Mouse (Mus musculus): ENCODE measurements around the gene Ptch2.

Gene Ptch2

DNA sequence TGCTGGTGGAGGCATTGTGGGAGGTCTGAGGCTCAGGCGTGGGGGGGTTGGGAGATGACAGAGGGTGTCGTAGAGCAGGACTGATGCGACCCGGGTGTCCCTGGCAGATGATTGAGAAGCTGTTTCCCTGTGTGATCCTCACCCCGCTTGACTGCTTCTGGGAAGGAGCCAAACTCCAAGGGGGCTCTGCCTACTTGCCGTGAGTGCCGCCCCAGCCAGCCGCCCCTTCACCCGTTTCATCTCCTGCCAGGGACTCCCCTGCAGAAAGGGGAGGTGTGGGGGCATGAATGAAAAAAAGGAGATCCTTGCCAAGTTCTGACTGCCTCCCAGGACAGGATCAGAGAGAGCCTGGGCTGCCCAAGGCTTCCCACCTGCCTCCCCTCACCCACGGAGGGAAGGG is 9.3 kb downstream of the Ptch2 start:
- no peak for DNase-seq (ENCODE audit: low spot score)

DNA sequence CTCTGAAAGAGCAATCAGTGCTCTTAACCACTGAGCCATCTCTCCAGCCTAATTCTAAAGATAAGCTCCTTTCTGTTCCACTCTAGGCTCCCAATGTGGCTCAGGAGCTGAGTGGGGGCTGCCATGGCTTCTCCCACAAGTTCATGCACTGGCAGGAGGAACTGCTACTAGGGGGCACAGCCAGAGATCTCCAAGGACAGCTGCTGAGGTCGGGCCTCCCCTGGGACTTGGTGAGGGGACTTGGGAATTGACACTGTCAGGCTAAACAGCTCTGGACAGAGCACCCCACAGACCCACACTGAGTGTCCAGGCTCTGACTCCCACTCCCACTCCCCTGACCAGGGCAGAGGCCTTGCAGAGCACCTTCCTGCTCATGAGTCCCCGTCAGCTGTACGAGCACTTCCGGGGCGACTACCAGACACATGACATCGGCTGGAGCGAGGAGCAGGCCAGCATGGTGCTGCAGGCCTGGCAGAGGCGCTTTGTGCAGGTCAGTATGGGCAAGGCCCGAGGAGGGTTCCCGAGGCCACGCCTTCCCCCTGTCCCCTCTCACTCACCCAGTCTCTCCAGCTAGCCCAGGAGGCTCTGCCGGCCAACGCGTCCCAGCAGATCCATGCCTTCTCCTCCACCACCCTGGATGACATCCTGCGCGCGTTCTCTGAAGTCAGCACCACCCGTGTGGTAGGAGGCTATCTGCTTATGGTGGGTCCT is 12.1 kb downstream of the Ptch2 start:
- no peak for DNase-seq (ENCODE audit: low spot score)

DNA sequence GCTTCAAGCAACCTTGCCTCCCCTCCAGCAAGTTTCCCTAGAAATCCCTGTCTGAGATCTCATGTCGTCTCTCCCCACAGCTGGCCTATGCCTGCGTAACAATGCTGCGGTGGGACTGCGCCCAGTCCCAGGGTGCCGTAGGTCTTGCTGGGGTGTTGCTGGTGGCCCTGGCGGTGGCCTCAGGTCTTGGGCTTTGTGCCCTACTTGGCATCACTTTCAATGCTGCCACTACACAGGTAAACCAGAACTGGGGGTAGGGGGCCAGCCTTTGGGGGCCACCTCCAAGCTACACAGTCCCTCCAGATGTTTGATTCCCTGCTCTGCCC is 12.6 kb downstream of the Ptch2 start:
- DNase-seq (ENCODE audit: low spot score), result no peak

- no peak for DNase-seq (ENCODE audit: low spot score)
Observed at GRCm38 (mm10) chr4:117109330-117109729, 13.5 kb downstream of the Ptch2 start.

- DNase-seq (ENCODE audit: low spot score), result no peak
Observed at GRCm38 (mm10) chr4:117110249-117110648, 14.4 kb downstream of the Ptch2 start.

- DNase-seq (ENCODE audit: low spot score), result no peak
Observed at GRCm38 (mm10) chr4:117110985-117111384, 15.1 kb downstream of the Ptch2 start.

DNA sequence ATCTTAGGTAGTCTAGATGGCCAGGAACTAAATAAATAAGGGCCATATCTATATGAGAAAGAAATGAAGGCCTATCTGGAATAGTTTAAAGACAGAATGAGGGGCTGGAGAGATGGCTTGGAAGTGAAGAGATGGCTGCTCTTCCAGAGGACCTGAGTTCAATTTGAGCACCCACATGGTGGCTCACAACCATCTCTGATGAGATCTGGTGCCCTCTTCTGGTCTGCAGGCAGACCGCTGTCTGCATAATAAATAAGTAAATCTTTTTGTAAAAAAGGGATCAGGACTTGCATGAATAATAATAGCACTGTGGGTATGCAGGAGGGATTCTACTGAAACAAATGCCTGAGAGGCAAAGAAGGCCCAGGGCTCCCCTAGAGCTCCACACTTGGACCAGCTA is 17.4 kb downstream of the Ptch2 start:
- DNase-seq (ENCODE audit: low spot score), result no peak

GRCm38 (mm10) chr4:117115592-117115991 is 19.7 kb downstream of the Ptch2 start:
- DNase-seq (ENCODE audit: low spot score), result no peak

DNA sequence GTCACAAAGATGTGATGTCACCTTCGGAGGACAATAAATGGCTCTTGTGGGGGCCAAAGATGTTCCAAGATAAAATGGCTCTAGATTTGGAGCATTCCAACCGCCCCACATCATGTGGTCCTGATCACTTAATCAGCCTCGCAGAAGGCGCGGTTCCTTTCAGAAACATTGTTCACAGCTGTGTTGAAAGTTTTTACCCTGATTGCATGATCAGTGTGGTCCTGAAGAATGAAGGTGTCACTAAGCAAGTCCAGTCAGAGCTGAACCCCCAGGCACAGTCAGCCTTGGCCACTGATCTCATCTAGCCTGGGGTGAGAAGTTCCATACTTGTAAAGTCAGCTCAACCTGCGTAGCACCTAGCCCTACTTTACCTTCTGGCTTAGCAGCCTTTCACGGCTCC is 22.1 kb downstream of the Ptch2 start:
- no peak for DNase-seq (ENCODE audit: low spot score)

- no peak for DNase-seq (ENCODE audit: low spot score)
Observed at GRCm38 (mm10) chr4:117119636-117120035, 23.8 kb downstream of the Ptch2 start.

- no peak for DNase-seq (ENCODE audit: low spot score)
Observed at GRCm38 (mm10) chr4:117120052-117120444, 24.2 kb downstream of the Ptch2 start.

DNA sequence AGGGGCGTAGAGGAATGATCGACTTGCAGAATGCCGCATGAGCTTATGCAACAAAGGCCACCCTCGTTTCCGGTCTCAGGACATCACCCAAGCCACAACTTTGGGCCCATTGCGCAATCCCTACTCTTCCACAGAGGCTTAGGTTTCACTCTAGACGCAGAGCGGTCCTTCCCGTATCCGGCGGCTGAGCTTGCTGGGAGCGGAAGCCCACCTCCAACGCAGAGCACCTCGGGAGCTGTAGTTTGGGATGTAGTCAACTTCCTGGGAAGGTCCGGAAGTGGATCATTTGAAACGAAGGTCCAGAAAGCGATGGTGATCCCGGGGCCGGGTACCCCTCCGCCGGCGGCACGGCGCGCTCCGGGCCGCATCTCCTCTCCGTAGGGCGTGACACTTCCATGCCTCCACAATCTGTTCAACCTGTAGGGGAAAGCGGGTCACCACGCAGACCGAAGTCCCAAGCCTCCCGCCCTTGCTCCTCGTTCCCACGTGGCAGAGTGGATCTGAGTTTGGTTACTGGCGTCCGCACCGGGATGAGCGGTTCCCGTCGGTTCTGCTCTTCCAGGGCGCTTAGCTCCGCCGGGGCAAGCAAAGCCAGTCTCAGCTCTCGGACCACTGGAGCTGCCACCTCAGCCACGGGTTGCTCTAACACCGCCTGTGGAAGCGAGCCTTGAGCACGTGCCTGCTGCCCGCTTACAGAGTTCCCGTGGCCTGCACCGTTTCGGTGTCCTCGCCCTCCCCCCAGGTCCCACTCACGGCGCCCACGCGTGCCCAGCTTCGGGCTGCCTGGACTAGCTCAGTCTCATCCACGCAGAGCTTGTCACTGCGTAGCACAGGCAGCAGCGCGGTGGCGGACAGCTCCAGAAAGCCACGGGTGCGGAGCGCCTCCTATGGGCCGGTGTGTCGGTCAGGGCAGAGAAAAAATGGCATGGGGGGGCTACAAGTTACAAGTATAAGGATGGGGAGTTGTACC is 24.9 kb downstream of the Ptch2 start:
- peak; percentile 78 for DNase-seq (ENCODE audit: low spot score)

GRCm38 (mm10) chr4:117122209-117122608 is 26.3 kb downstream of the Ptch2 start:
- DNase-seq (ENCODE audit: low spot score), result no peak

DNA sequence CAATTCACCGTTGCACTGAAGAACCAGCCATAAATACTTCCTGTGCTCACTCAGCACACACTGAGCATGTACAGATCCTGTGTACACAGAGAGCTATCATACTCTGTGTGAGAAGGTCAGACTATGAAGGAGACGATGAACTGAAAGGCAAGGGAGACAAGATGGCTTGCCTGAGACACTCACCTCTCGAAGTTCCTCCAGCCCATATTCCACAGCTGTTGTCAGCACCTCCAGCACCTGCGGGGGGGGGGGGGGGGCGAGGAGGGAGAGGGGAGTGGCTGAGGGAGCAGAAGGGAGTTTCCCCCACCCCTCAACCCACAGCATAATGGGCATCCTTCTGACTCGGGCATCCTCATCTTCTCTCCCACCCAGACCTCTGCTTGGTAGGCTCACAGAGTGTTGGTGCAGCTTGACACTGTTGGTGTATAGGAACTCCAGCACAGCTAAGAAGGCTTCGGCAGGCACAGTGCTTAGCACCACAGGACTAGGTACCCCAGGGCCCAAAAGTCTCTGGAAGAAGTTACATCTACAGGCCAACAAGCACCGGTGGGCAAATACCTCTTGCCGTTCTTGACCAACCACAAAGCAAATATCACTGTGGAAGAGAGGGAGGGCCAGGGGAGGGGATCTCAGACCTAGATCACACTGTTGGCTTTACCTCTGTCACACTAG is 27.8 kb downstream of the Ptch2 start:
- no peak for DNase-seq (ENCODE audit: low spot score)

DNA sequence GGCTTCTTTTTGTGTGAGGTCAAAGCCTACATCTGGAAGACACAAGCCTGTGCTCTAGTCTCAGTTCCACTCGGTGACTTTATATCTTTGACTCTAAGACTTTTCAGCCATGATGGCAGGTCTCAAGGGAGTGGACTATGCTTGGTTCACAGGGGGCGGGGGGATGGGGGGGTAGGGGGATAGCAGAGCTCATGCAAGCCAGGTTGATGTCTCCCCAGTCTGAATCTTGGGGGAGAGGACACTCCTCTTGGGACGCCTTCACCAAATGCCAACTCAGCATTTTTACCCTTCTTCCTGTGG is 28.3 kb downstream of the Ptch2 start:
- no peak for DNase-seq (ENCODE audit: low spot score)

- no peak for DNase-seq (ENCODE audit: low spot score)
Observed at GRCm38 (mm10) chr4:117124518-117125347, 28.9 kb downstream of the Ptch2 start.

- DNase-seq (ENCODE audit: low spot score), result no peak
Observed at GRCm38 (mm10) chr4:117125348-117125909, 29.6 kb downstream of the Ptch2 start, which contains the start of gene Btbd19. TSS of gene Btbd19 (minus strand) at chr4:117125725.

DNA sequence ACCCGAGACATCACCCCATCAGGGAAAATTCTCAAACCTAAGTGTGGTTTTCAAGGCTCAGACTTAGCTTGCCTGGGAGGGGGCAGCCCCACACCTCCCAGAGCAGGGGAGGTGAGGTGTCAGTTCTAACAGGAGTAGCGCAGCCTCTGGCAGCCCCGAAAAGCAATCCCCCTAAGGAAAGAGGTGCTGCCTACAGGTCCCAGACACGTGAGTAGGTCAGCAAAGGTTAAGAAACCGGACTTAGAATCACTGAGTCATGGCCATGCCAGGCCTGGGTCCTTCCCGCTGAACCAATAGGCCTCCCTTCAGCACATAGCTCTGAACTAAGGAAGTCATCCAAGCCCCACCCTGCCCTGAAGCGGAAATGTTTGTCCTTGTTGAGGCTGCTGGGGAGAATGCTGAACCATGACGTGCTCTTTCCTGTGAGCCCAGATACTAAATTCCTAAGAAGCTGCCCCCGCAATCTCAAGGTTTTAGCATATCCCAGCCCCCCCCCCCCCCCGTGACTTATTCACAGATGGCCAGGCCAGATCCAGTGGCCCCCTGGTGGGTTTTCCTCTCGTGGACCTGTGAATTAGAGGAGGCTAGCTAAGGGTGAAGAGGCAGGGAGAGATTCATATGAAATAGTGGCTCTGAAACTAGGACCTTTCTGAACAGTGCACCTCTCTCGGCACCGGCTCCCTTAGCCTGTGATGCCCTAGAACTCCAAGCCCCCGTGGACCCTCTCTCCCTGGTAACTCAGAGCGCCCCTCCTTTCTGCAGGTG is 30.2 kb downstream of the Ptch2 start:
- DNase-seq (ENCODE audit: low spot score), result no peak

GRCm38 (mm10) chr4:117126675-117127290 is 30.9 kb downstream of the Ptch2 start, which contains the start of gene Tctex1d4:
TSS of gene Tctex1d4 (plus strand) at chr4:117126794.
- no peak for DNase-seq (ENCODE audit: low spot score)

GRCm38 (mm10) chr4:117127991-117128686 is 32.3 kb downstream of the Ptch2 start:
- DNase-seq (ENCODE audit: low spot score), result no peak

Measured in urinary bladder, postnatal 10 days (tissue).